Mouse (Mus musculus): ENCODE data around the gene Retnlg.

GRCm38 (mm10) chr16:48827625-48828024, 44.8 kb upstream of the Retnlg start:
- no peak for TF ChIP-seq CTCF (IDR thresholded peaks at IDR 0.05; ENCODE audit: low read depth)
- TF ChIP-seq EP300 (IDR thresholded peaks at IDR 0.05; ENCODE audit: low read depth) = no peak
